13 mouse cellular contexts compared by ENCODE assay signal in the genomic region with DNA sequence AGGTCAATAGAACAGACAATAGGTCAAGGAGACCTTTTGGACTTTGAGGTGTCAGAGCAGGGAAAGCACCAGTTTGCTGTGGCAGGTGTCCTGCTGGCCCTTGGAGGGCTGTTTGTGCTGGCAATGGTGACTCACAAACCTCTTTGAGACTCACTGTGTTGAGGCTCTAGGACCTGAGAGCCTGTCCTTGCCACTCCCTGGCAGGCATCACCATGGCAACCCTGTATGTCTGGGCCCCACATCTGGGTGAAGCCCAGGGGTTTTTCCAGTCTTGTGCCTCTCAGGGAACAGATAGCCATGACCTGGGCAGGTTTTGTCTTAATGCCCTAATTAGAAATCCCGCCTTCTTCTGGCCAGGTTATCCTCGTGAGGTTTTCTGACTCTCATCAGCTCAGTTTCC. TPM values are rescaled to one million over a fixed set of nuclear protein-coding genes. Genes with fewer than 3 reads are reported as not detected.
DNase-seq lines count a peak whose midpoint lies in the region; ATAC-seq and TF ChIP-seq lines count a peak whose summit lies in the region.
"Had no signal": no experiment of that assay in that cellular context is flagged by ENCODE, and none has a peak within 500 bp of the region (broad histone marks: within the 10 kb centered on the region; RNA-seq: fewer than 3 reads in every experiment).

No protein-coding gene starts in this region.

- ATAC-seq in hindbrain, embryonic 13.5 days (ENCODE audit: low FRiP score) = peak; percentile 68
- peak; percentile 63 for ATAC-seq in midbrain, postnatal 0 days (ENCODE audit: low FRiP score)
- ATAC-seq in granulocyte monocyte progenitor cell, adult 5-6 weeks (replicated peaks; ENCODE audit: poor library complexity, severe bottlenecking) = no peak

- 0 out of 2 replicates have a peak overlapping the region, but pooled peaks have one; percentile 49 for H3K9ac ChIP-seq in hindbrain, embryonic 13.5 days
- H3K9ac ChIP-seq in midbrain, postnatal 0 days (replicated peaks; ENCODE audit: low read length, poor library complexity, severe bottlenecking) = no peak overlapping the region
- H3K9ac ChIP-seq: embryonic facial prominence, embryonic 15.5 days had no signal

- DNase-seq in embryo, embryonic 10.5 days (ENCODE audit: low spot score) = peak; percentile 28
- no peak for DNase-seq in embryo, embryonic 9.5 days (ENCODE audit: extremely low spot score)
- peak; percentile 27 for DNase-seq in brain, adult 2 months (ENCODE audit: low read depth, low spot score)
- no peak for DNase-seq in midbrain, postnatal 0 days (ENCODE audit: low spot score)
- no peak for DNase-seq in layer of hippocampus, adult 9-10 months (ENCODE audit: low spot score)
- DNase-seq in retina, postnatal 1 day = no peak
- DNase-seq: lung, postnatal 36 days had no signal

- peaks cover 31% of the 10 kb centered on the region for H3K4me1 ChIP-seq in hindbrain, embryonic 13.5 days (replicated peaks)
- no peaks in the 10 kb centered on the region for H3K4me1 ChIP-seq in midbrain, postnatal 0 days (ENCODE audit: insufficient read depth, low read length)

- no peaks in the 10 kb centered on the region for H3K36me3 ChIP-seq in hindbrain, embryonic 13.5 days
- no peaks in the 10 kb centered on the region for H3K36me3 ChIP-seq in midbrain, postnatal 0 days (ENCODE audit: insufficient read depth, low read length)
- H3K36me3 ChIP-seq: embryonic facial prominence, embryonic 15.5 days; heart, embryonic 10.5 days had no signal

- H3K9me3 ChIP-seq in hindbrain, embryonic 13.5 days = no peaks in the 10 kb centered on the region
- H3K9me3 ChIP-seq in midbrain, postnatal 0 days (ENCODE audit: low read length) = no peaks in the 10 kb centered on the region
- H3K9me3 ChIP-seq: embryonic facial prominence, embryonic 15.5 days; heart, embryonic 10.5 days had no signal

- H3K4me2 ChIP-seq in hindbrain, embryonic 13.5 days = peak overlapping the region; percentile 20
- H3K4me2 ChIP-seq in midbrain, postnatal 0 days (ENCODE audit: low read depth, low read length, poor library complexity, severe bottlenecking) = no peak overlapping the region

- TF ChIP-seq CTCF in midbrain, postnatal 0 days (IDR thresholded peaks at IDR 0.05) = no peak

- no peak overlapping the region for H3K4me3 ChIP-seq in hindbrain, embryonic 13.5 days
- no peak overlapping the region for H3K4me3 ChIP-seq in midbrain, postnatal 0 days (ENCODE audit: low read depth, low read length)
- H3K4me3 ChIP-seq: embryonic facial prominence, embryonic 15.5 days; heart, embryonic 10.5 days had no signal

- WGBS in hindbrain, embryonic 13.5 days = 19% methylated on average over 2 of the region's 2 CpGs
- 27% methylated on average over 2 of the region's 2 CpGs for WGBS in midbrain, postnatal 0 days

- H3K27me3 ChIP-seq in hindbrain, embryonic 13.5 days = peaks cover 7% of the 10 kb centered on the region; the same call in 1 of the 2 replicates
- H3K27me3 ChIP-seq in midbrain, postnatal 0 days (ENCODE audit: insufficient read depth, low read length) = no peaks in the 10 kb centered on the region
- H3K27me3 ChIP-seq: embryonic facial prominence, embryonic 15.5 days had no signal

- H3K27ac ChIP-seq in hindbrain, embryonic 13.5 days = peak overlapping the region; percentile 78
- no peak overlapping the region for H3K27ac ChIP-seq in midbrain, postnatal 0 days (ENCODE audit: low read depth, low read length)
- H3K27ac ChIP-seq: embryonic facial prominence, embryonic 15.5 days; heart, embryonic 10.5 days; kidney, postnatal 0 days had no signal

RNA-seq across cellular contexts. Expression of a gene that starts 46.8 kb away (rescaled TPM):
- polyA plus RNA-seq in hindbrain, embryonic 13.5 days (2015; fragmentation: Nextera tagmentation; extraction: Ambion mirVana) = 4.9 and 5.1 TPM in 2 replicates
- 0.99 and 5.1 TPM in 2 replicates for total RNA-seq in midbrain, postnatal 0 days (2014; rRNA removed)
- 0.98 and 3.1 TPM in 2 replicates for polyA plus RNA-seq in midbrain, postnatal 0 days (2015; fragmentation: Nextera tagmentation; extraction: Ambion mirVana)
- total RNA-seq in granulocyte monocyte progenitor cell, adult 5-6 weeks (2014; fragmentation: Nextera tagmentation) = 3.2 and 4.3 TPM in 2 replicates
- total RNA-seq in granulocyte monocyte progenitor cell, adult 5-6 weeks (2017) = 3.9 and 9.9 TPM in 2 replicates

RNA-seq across cellular contexts. Expression of a gene that starts 46.9 kb away (rescaled TPM):
- 1.1 TPM in 1 of 2 replicates, not detected in the other for polyA plus RNA-seq in hindbrain, embryonic 13.5 days (2015; fragmentation: Nextera tagmentation; extraction: Ambion mirVana)
- not detected in 2 replicates for total RNA-seq in midbrain, postnatal 0 days (2014; rRNA removed)
- not detected in 2 replicates for polyA plus RNA-seq in midbrain, postnatal 0 days (2015; fragmentation: Nextera tagmentation; extraction: Ambion mirVana)
- not detected in 2 replicates for total RNA-seq in granulocyte monocyte progenitor cell, adult 5-6 weeks (2014; fragmentation: Nextera tagmentation)
- not detected in 2 replicates for total RNA-seq in granulocyte monocyte progenitor cell, adult 5-6 weeks (2017)
- total RNA-seq: left cerebral cortex, postnatal 10 days had no signal
- polyA plus RNA-seq: embryonic facial prominence, embryonic 15.5 days; kidney, postnatal 0 days had no signal

RNA-seq across cellular contexts. Expression of a gene that starts 47.2 kb away (rescaled TPM):
- polyA plus RNA-seq in hindbrain, embryonic 13.5 days (2015; fragmentation: Nextera tagmentation; extraction: Ambion mirVana) = 97.6 and 104 TPM in 2 replicates
- 38.4 and 45.2 TPM in 2 replicates for total RNA-seq in midbrain, postnatal 0 days (2014; rRNA removed)
- polyA plus RNA-seq in midbrain, postnatal 0 days (2015; fragmentation: Nextera tagmentation; extraction: Ambion mirVana) = 42.9 and 58.9 TPM in 2 replicates
- 53.5 and 87.9 TPM in 2 replicates for total RNA-seq in granulocyte monocyte progenitor cell, adult 5-6 weeks (2014; fragmentation: Nextera tagmentation)
- total RNA-seq in granulocyte monocyte progenitor cell, adult 5-6 weeks (2017) = 27.9 and 32.3 TPM in 2 replicates

Comparison
In these comparisons a context has a peak if more than half of its experiments do, and no peak if none do; other contexts are left out.
1. DNase-seq: peak in embryo, embryonic 10.5 days (single experiment) and brain, adult 2 months (single experiment); none in embryo, embryonic 9.5 days (single experiment), midbrain, postnatal 0 days (single experiment), layer of hippocampus, adult 9-10 months (single experiment) and retina, postnatal 1 day (single experiment).